Mouse (Mus musculus) CH12.LX (cell line): ENCODE measurements around the gene Slc4a10. TPM values are rescaled to one million over a fixed set of nuclear protein-coding genes. Genes with fewer than 3 reads are reported as not detected.

Source experiments
- DNase-seq: peaks from one replicate; pipeline ENCODE4 v3.0.0-alpha.2; 2013; ENCODE audit errors: extremely low read depth
- H3K27ac ChIP-seq: 2 replicates; pipeline ENCODE4 v1.5.1; 2012; ENCODE audit warnings: low read depth, mild to moderate bottlenecking, control low read depth, moderate library complexity; ENCODE audit not compliant: insufficient read depth
- H3K27me3 ChIP-seq: replicated peaks from 2 replicates; pipeline ENCODE3; 2012; ENCODE audit warnings: inconsistent platforms
- H3K36me3 ChIP-seq, 2 experiments: replicated peaks in 1 of 2; 2 replicates each; pipeline versions ENCODE3 to v1.6.1; 2012; ENCODE audit warnings: inconsistent platforms in 1 of 2, low read length in 1 of 2, mild to moderate bottlenecking in 1 of 2, mixed read lengths in 1 of 2, moderate library complexity in 1 of 2; ENCODE audit not compliant: control insufficient read depth in 1 of 2, insufficient read depth in 1 of 2
- H3K4me1 ChIP-seq, 2 experiments: 2 replicates each; pipeline ENCODE4 v1.6.1; 2012; ENCODE audit warnings: inconsistent platforms in 1 of 2, moderate library complexity in 1 of 2; ENCODE audit not compliant: insufficient read depth in 2 of 2, control insufficient read depth in 1 of 2
- H3K4me2 ChIP-seq: 2 replicates; pipeline ENCODE4 v1.6.1; 2012; ENCODE audit warnings: low read depth, mild to moderate bottlenecking, control low read depth; ENCODE audit not compliant: poor library complexity, insufficient read depth, severe bottlenecking
- H3K4me3 ChIP-seq, 3 experiments: fragments of 150-350 bp in 1 of 3; sonication (generic) in 1 of 3; replicated peaks in 1 of 3; 2 replicates each; pipeline versions ENCODE3 to v1.5.1; 2011 to 2012; ENCODE audit warnings: low read depth in 2 of 3, low read length in 2 of 3, mild to moderate bottlenecking in 2 of 3, moderate library complexity in 2 of 3, control low read depth in 1 of 3, improper control_type of control experiment in 1 of 3, inconsistent platforms in 1 of 3, mixed read lengths in 1 of 3; ENCODE audit not compliant: poor library complexity in 1 of 3
- H3K79me2 ChIP-seq: replicated peaks from 2 replicates; pipeline ENCODE4 v1.6.1; 2012; ENCODE audit warnings: mild to moderate bottlenecking, moderate library complexity; ENCODE audit not compliant: control insufficient read depth, poor library complexity, insufficient read depth, severe bottlenecking; ENCODE audit errors: extremely low read depth
- H3K9ac ChIP-seq: 2 replicates; pipeline ENCODE4 v1.6.1; 2012; ENCODE audit warnings: low read depth, mild to moderate bottlenecking, control low read depth, moderate library complexity; ENCODE audit not compliant: insufficient read depth
- H3K9me3 ChIP-seq: replicated peaks from 2 replicates; pipeline ENCODE3; 2012; ENCODE audit warnings: low read length, inconsistent platforms, mixed read lengths
- BHLHE40 ChIP-seq: IDR thresholded peaks from 2 replicates; pipeline ENCODE4 v1.6.1; 2011; ENCODE audit warnings: mild to moderate bottlenecking, low read depth, low read length, improper control_type of control experiment
- CTCF ChIP-seq, 2 experiments: IDR thresholded peaks in 1 of 2; conservative IDR thresholded peaks in 1 of 2; 2 replicates each; pipeline ENCODE4 v1.5.1; 2011 to 2012; ENCODE audit warnings: low read depth in 2 of 2, low read length in 2 of 2, improper control_type of control experiment in 1 of 2, inconsistent platforms in 1 of 2, mild to moderate bottlenecking in 1 of 2, moderate library complexity in 1 of 2
- ELF1 ChIP-seq: IDR thresholded peaks from 2 replicates; pipeline ENCODE4 v1.6.1; 2014; ENCODE audit warnings: low read depth, mild to moderate bottlenecking, inconsistent platforms, low read length, improper control_type of control experiment
- EP300 ChIP-seq: IDR thresholded peaks from 2 replicates; pipeline ENCODE4 v1.6.1; 2011; ENCODE audit warnings: low read length, improper control_type of control experiment
- IRF4 ChIP-seq: IDR thresholded peaks from 2 replicates; pipeline ENCODE4 v1.6.1; 2014; ENCODE audit warnings: low read depth, mild to moderate bottlenecking, inconsistent platforms, low read length, improper control_type of control experiment
- JUN ChIP-seq: IDR thresholded peaks from 2 replicates; pipeline ENCODE4 v1.6.1; 2011; ENCODE audit warnings: low read depth, mild to moderate bottlenecking, low read length, improper control_type of control experiment, moderate library complexity; ENCODE audit not compliant: insufficient read depth
- MAFK ChIP-seq: IDR thresholded peaks from 2 replicates; pipeline ENCODE4 v1.6.1; 2011; ENCODE audit warnings: low read length, improper control_type of control experiment; ENCODE audit not compliant: insufficient replicate concordance
- MAX ChIP-seq: IDR thresholded peaks from 2 replicates; pipeline ENCODE4 v1.6.1; 2011; ENCODE audit warnings: low read length, improper control_type of control experiment
- MEF2A ChIP-seq: IDR thresholded peaks from 2 replicates; pipeline ENCODE4 v1.6.1; 2014; ENCODE audit warnings: low read depth, mild to moderate bottlenecking, inconsistent platforms, low read length, improper control_type of control experiment, borderline replicate concordance
- MYC ChIP-seq: IDR thresholded peaks from 2 replicates; pipeline ENCODE4 v1.6.1; 2011; ENCODE audit warnings: low read depth, mild to moderate bottlenecking, improper control_type of control experiment, low read length
- PAX5 ChIP-seq: IDR thresholded peaks from 2 replicates; pipeline ENCODE4 v1.6.1; 2012; ENCODE audit warnings: low read length, inconsistent platforms, mixed read lengths
- POLR2A ChIP-seq: IDR thresholded peaks from 2 replicates; pipeline ENCODE4 v1.6.1; 2011; ENCODE audit warnings: low read depth, mild to moderate bottlenecking, improper control_type of control experiment, low read length
- POLR2AphosphoS2 ChIP-seq: IDR thresholded peaks from 2 replicates; pipeline ENCODE4 v1.6.1; 2011; ENCODE audit warnings: low read depth, low read length, improper control_type of control experiment
- RCOR1 ChIP-seq: conservative IDR thresholded peaks from 2 replicates; pipeline ENCODE4 v1.6.1; 2012; ENCODE audit warnings: low read depth, mild to moderate bottlenecking, inconsistent platforms, low read length, improper control_type of control experiment
- SIN3A ChIP-seq: IDR thresholded peaks from 2 replicates; pipeline ENCODE4 v1.6.1; 2012; ENCODE audit warnings: low read length, improper control_type of control experiment, inconsistent platforms
- TCF12 ChIP-seq: IDR thresholded peaks from 2 replicates; pipeline ENCODE4 v1.6.1; 2014; ENCODE audit warnings: low read depth, mild to moderate bottlenecking, inconsistent platforms, low read length, improper control_type of control experiment
- USF1 ChIP-seq: IDR thresholded peaks from 2 replicates; pipeline ENCODE4 v1.6.1; 2014; ENCODE audit warnings: low read depth, mild to moderate bottlenecking, inconsistent platforms, low read length, improper control_type of control experiment
- USF2 ChIP-seq: conservative IDR thresholded peaks from 2 replicates; pipeline ENCODE4 v1.6.1; 2011; ENCODE audit warnings: low read depth, low read length, improper control_type of control experiment
- ZKSCAN1 ChIP-seq: IDR thresholded peaks from 2 replicates; pipeline ENCODE4 v1.6.1; 2012; ENCODE audit warnings: low read depth, inconsistent platforms, low read length, improper control_type of control experiment, borderline replicate concordance
- ZNF384 ChIP-seq: IDR thresholded peaks from 2 replicates; pipeline ENCODE4 v1.6.1; 2012; ENCODE audit warnings: low read depth, low read length, improper control_type of control experiment, inconsistent platforms
- dilution Hi-C: fragments of 300-500 bp; cut with MboI; formaldehyde crosslinking; loops from 2 replicates; pipeline ENCODE4 v1.14.3; 2020; ENCODE audit warnings: low sequenced_read_pairs; ENCODE audit not compliant: extremely low pct_unique_long_range_greater_than_20kb, extremely low pct_ligation_motif_present
- in situ Hi-C: fragments of 300-500 bp; cut with MboI; formaldehyde crosslinking; loops from 3 replicates; pipeline ENCODE4 v1.14.3; 2019; ENCODE audit warnings: low sequenced_read_pairs, low pct_ligation_motif_present, low pct_unique_long_range_greater_than_20kb, mixed read lengths
- polyA plus RNA-seq: library from polyadenylated mRNA; unstranded; fragments of >175 nt; gene quantifications from 2 replicates; pipeline ENCODE4 v1.2.1, GENCODE M21; 2012; ENCODE audit warnings: low read depth; ENCODE audit not compliant: insufficient read length
- total RNA-seq, 2 experiments: library from RNA; depleted of rRNA; stranded (reverse); fragments of 300-350 nt in 1 of 2; fragments of >200 nt in 1 of 2; gene quantifications; 2 replicates each; pipeline ENCODE4 v1.2.3; 2012 to 2014

Gene Slc4a10
- total and polyA plus RNA-seq, 3 experiments: not detected

- no peak overlapping the region for H3K9ac ChIP-seq
- no peaks in the 10 kb centered on the region for H3K27me3 ChIP-seq
- no peaks in the 10 kb centered on the region for H3K9me3 ChIP-seq
- TF ChIP-seq JUN (no peak), POLR2AphosphoS2 (no peak), ZKSCAN1 (no peak), TCF12 (no peak), POLR2A (no peak), MAX (no peak), BHLHE40 (no peak), USF1 (no peak), CTCF (conservative IDR thresholded peaks at IDR 0.05 in 1 of 2, IDR thresholded peaks at IDR 0.05 in 1 of 2; ENCODE audit: low read depth in 2 of 2, low read length in 2 of 2) (no peak), EP300 (no peak), ZNF384 (no peak), ELF1 (no peak), SIN3A (no peak), PAX5 (no peak), USF2 (no peak), MAFK (no peak)
- TF ChIP-seq, all 38 proteins: peak for 0
- DNase-seq: no peak
- no peaks in the 10 kb centered on the region for H3K36me3 ChIP-seq
- no peak overlapping the region for H3K4me3 ChIP-seq
- H3K79me2 ChIP-seq: no peaks in the 10 kb centered on the region
- in situ Hi-C loops (no loop called here), dilution Hi-C loops (no loop called here)
- H3K4me2 ChIP-seq: no peak overlapping the region
- no peak overlapping the region for H3K27ac ChIP-seq
- H3K4me1 ChIP-seq: peaks cover 0 to 7% of the 10 kb centered on the region in 2 experiments; a peak in 1 of 4 replicates
These were observed 276.9 kb downstream of the Slc4a10 start for GRCm38 (mm10) chr2:62323078-62323637.

DNA sequence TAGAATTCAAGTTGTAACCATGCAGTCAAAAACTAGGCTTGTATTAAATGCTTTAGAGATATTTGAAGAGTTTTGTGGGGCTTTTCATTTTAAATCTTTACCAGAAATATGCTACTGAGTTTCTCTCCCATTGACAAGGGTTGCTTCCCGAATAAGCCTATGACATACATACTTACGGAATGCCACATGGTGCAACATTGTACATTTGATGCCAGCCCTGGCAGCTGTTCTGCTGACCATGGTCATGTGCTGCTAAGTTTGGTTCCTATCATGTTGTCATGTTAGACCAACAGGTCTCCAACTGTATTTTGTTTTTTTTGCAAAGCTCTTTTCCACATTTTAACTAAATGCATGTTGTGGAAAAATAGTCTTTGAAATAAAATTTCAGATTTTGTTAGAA is 279.1 kb downstream of the Slc4a10 start:
- no peak overlapping the region for H3K4me3 ChIP-seq
- no peaks in the 10 kb centered on the region for H3K79me2 ChIP-seq
- dilution Hi-C loops (no loop called here), in situ Hi-C loops (no loop called here)
- no peak for DNase-seq
- peaks cover 0 to 7% of the 10 kb centered on the region in 2 experiments; a peak in 1 of 4 replicates for H3K4me1 ChIP-seq
- H3K27ac ChIP-seq: no peak overlapping the region
- H3K4me2 ChIP-seq: no peak overlapping the region
- H3K36me3 ChIP-seq: no peaks in the 10 kb centered on the region
- H3K9me3 ChIP-seq: no peaks in the 10 kb centered on the region
- H3K27me3 ChIP-seq: no peaks in the 10 kb centered on the region
- H3K9ac ChIP-seq: no peak overlapping the region
- TF ChIP-seq MAFK: no peak

GRCm38 (mm10) chr2:62331913-62332312 is 285.7 kb downstream of the Slc4a10 start:
- Histone ChIP-seq H3K79me2 (no peaks in the 10 kb centered on the region), H3K4me3 (no peak overlapping the region), H3K27ac (no peak overlapping the region), H3K36me3 (no peaks in the 10 kb centered on the region)
- dilution Hi-C loops: no loop called here
- DNase-seq: peak; percentile 39
- TF ChIP-seq MAFK (no peak), MEF2A (peak; percentile 53; the same call in 1 of the 2 replicates), USF2 (no peak), EP300 (peak; percentile 55), MYC (0 out of 2 replicates have a peak, but pooled peaks have one; percentile 20), ZNF384 (0 out of 2 replicates have a peak, but pooled peaks have one; percentile 30), RCOR1 (0 out of 2 replicates have a peak, but pooled peaks have one; percentile 30), IRF4 (peak; percentile 46; the same call in 1 of the 2 replicates)
- TF ChIP-seq, all 38 proteins: peak for 6
- H3K9ac ChIP-seq: no peak overlapping the region
- H3K9me3 ChIP-seq: no peaks in the 10 kb centered on the region
- in situ Hi-C loops: loop anchor here (10.0 kb wide), 1 partner anchor 103 kb away; no protein-coding TSS in a partner anchor
- H3K4me2 ChIP-seq: peak overlapping the region; percentile 31; the same call in 1 of the 2 replicates
- H3K4me1 ChIP-seq: peaks cover 2 to 14% of the 10 kb centered on the region in 2 experiments; a peak in 3 of 4 replicates
- H3K27me3 ChIP-seq: no peaks in the 10 kb centered on the region
